Mouse (Mus musculus): ENCODE measurements around the gene Rabl6. TPM values are rescaled to one million over a fixed set of nuclear protein-coding genes. Genes with fewer than 3 reads are reported as not detected.
A peak's percentile ranks its signal among the peaks of the same experiment; 100 is the strongest.

Rabl6 gene
- polyA plus RNA-seq, 1 experiment from 2014 or later: 77.1 TPM

- no peaks in the 10 kb centered on the region for H3K9me3 ChIP-seq
- no peak for DNase-seq (ENCODE audit: low spot score)
- peaks cover 96% of the 10 kb centered on the region for H3K36me3 ChIP-seq (replicated peaks)
Observed at GRCm38 (mm10) chr2:25587290-25587689, 21.0 kb downstream of the Rabl6 start.

GRCm38 (mm10) chr2:25585601-25586000 lies 22.7 kb downstream of the Rabl6 start:
- Histone ChIP-seq H3K36me3 (replicated peaks) (peaks cover 79% of the 10 kb centered on the region), H3K9me3 (no peaks in the 10 kb centered on the region), H3K27me3 (replicated peaks; ENCODE audit: low read depth, poor library complexity, severe bottlenecking) (peaks cover 8% of the 10 kb centered on the region), H3K27ac (replicated peaks) (no peak overlapping the region), H3K4me1 (peaks cover 22% of the 10 kb centered on the region), H3K4me3 (no peak overlapping the region)
- DNase-seq (ENCODE audit: low spot score): no peak
- WGBS: 88% methylated on average over 3 of the region's 3 CpGs

More at GRCm38 (mm10) chr2:25587290-25587689, 21.0 kb downstream of the Rabl6 start:
- no peak overlapping the region for H3K27ac ChIP-seq (replicated peaks)
- H3K27me3 ChIP-seq (replicated peaks; ENCODE audit: low read depth, poor library complexity, severe bottlenecking): no peaks in the 10 kb centered on the region
- no peak overlapping the region for H3K4me3 ChIP-seq
- WGBS: 95% methylated on average over 8 of the region's 8 CpGs
- peaks cover 9% of the 10 kb centered on the region for H3K4me1 ChIP-seq

- Histone ChIP-seq H3K9me3 (no peaks in the 10 kb centered on the region), H3K4me1 (peaks cover 23% of the 10 kb centered on the region), H3K27ac (replicated peaks) (no peak overlapping the region), H3K4me3 (no peak overlapping the region), H3K36me3 (replicated peaks) (peaks cover 72% of the 10 kb centered on the region), H3K27me3 (replicated peaks; ENCODE audit: low read depth, poor library complexity, severe bottlenecking) (peaks cover 16% of the 10 kb centered on the region)
- 81% methylated on average over 4 of the region's 4 CpGs for WGBS
- no peak for DNase-seq (ENCODE audit: low spot score)
Observed at GRCm38 (mm10) chr2:25584856-25585255, 23.5 kb downstream of the Rabl6 start.

- Histone ChIP-seq H3K4me1 (peaks cover 30% of the 10 kb centered on the region), H3K27ac (replicated peaks) (no peak overlapping the region), H3K4me3 (no peak overlapping the region), H3K9me3 (no peaks in the 10 kb centered on the region), H3K36me3 (replicated peaks) (peaks cover 65% of the 10 kb centered on the region), H3K27me3 (replicated peaks; ENCODE audit: low read depth, poor library complexity, severe bottlenecking) (peaks cover 23% of the 10 kb centered on the region)
- DNase-seq (ENCODE audit: low spot score): no peak
- WGBS: 94% methylated on average over 3 of the region's 3 CpGs
Observed at GRCm38 (mm10) chr2:25584152-25584551, 24.2 kb downstream of the Rabl6 start.

GRCm38 (mm10) chr2:25583571-25583970 lies 24.8 kb downstream of the Rabl6 start:
- 60% methylated on average over 4 of the region's 4 CpGs for WGBS
- Histone ChIP-seq H3K4me3 (no peak overlapping the region), H3K27ac (replicated peaks) (no peak overlapping the region), H3K9me3 (no peaks in the 10 kb centered on the region), H3K36me3 (replicated peaks) (peaks cover 59% of the 10 kb centered on the region), H3K27me3 (replicated peaks; ENCODE audit: low read depth, poor library complexity, severe bottlenecking) (peaks cover 29% of the 10 kb centered on the region), H3K4me1 (peaks cover 36% of the 10 kb centered on the region)
- DNase-seq (ENCODE audit: low spot score): no peak

GRCm38 (mm10) chr2:25583120-25583481 lies 25.2 kb downstream of the Rabl6 start:
- WGBS: 87% methylated on average over 6 of the region's 6 CpGs
- no peak for DNase-seq (ENCODE audit: low spot score)
- H3K4me1 ChIP-seq: peaks cover 41% of the 10 kb centered on the region
- no peak overlapping the region for H3K27ac ChIP-seq (replicated peaks)
- peaks cover 33% of the 10 kb centered on the region for H3K27me3 ChIP-seq (replicated peaks; ENCODE audit: low read depth, poor library complexity, severe bottlenecking)
- H3K9me3 ChIP-seq: no peaks in the 10 kb centered on the region
- no peak overlapping the region for H3K4me3 ChIP-seq
- peaks cover 54% of the 10 kb centered on the region for H3K36me3 ChIP-seq (replicated peaks)

GRCm38 (mm10) chr2:25582466-25583119 lies 25.7 kb downstream of the Rabl6 start:
- Histone ChIP-seq H3K9me3 (no peaks in the 10 kb centered on the region), H3K27me3 (replicated peaks; ENCODE audit: low read depth, poor library complexity, severe bottlenecking) (peaks cover 39% of the 10 kb centered on the region), H3K4me1 (peaks cover 46% of the 10 kb centered on the region), H3K4me3 (no peak overlapping the region), H3K27ac (replicated peaks) (no peak overlapping the region), H3K36me3 (replicated peaks) (peaks cover 49% of the 10 kb centered on the region)
- DNase-seq (ENCODE audit: low spot score): peak; percentile 13
- WGBS: 62% methylated on average over 12 of the region's 12 CpGs

- DNase-seq (ENCODE audit: low spot score): no peak
- 42% methylated on average over 6 of the region's 6 CpGs for WGBS
- peak overlapping the region; percentile 51; the same call in 1 of the 2 replicates for H3K4me3 ChIP-seq
- no peak overlapping the region for H3K27ac ChIP-seq (replicated peaks)
- H3K27me3 ChIP-seq (replicated peaks; ENCODE audit: low read depth, poor library complexity, severe bottlenecking): peaks cover 45% of the 10 kb centered on the region
- H3K36me3 ChIP-seq (replicated peaks): peaks cover 42% of the 10 kb centered on the region
- no peaks in the 10 kb centered on the region for H3K9me3 ChIP-seq
- H3K4me1 ChIP-seq: peaks cover 53% of the 10 kb centered on the region
Observed at GRCm38 (mm10) chr2:25581901-25582301, 26.4 kb downstream of the Rabl6 start.

GRCm38 (mm10) chr2:25581294-25581864 lies 26.9 kb downstream of the Rabl6 start, which contains the start of gene Ajm1:
Gene Ajm1, minus strand, starts transcription at chr2:25581757.
- peak within 1 kb of the TSS; percentile 51 for H3K4me3 ChIP-seq
- peak; percentile 74 for DNase-seq (ENCODE audit: low spot score)
- H3K27me3 ChIP-seq (replicated peaks; ENCODE audit: low read depth, poor library complexity, severe bottlenecking): peaks cover 51% of the 10 kb centered on the region
- H3K4me1 ChIP-seq: peaks cover 57% of the 10 kb centered on the region
- H3K9me3 ChIP-seq: no peaks in the 10 kb centered on the region
- no peak within 1 kb of the TSS; the same call in 1 of the 2 replicates for H3K27ac ChIP-seq (replicated peaks)
- 7% methylated on average over 19 of the region's 19 CpGs for WGBS
- H3K36me3 ChIP-seq (replicated peaks): peaks cover 37% of the 10 kb centered on the region

- Histone ChIP-seq H3K4me3 (peak overlapping the region; percentile 11; the same call in 1 of the 2 replicates), H3K27me3 (replicated peaks; ENCODE audit: low read depth, poor library complexity, severe bottlenecking) (peaks cover 58% of the 10 kb centered on the region), H3K9me3 (no peaks in the 10 kb centered on the region), H3K36me3 (replicated peaks) (peaks cover 30% of the 10 kb centered on the region), H3K27ac (replicated peaks) (no peak overlapping the region), H3K4me1 (peaks cover 64% of the 10 kb centered on the region)
- WGBS: 53% methylated on average over 6 of the region's 6 CpGs
- no peak for DNase-seq (ENCODE audit: low spot score)
Observed at GRCm38 (mm10) chr2:25580621-25581101, 27.7 kb downstream of the Rabl6 start.

- Histone ChIP-seq H3K9me3 (no peaks in the 10 kb centered on the region), H3K27me3 (replicated peaks; ENCODE audit: low read depth, poor library complexity, severe bottlenecking) (peaks cover 62% of the 10 kb centered on the region), H3K27ac (replicated peaks) (no peak overlapping the region), H3K36me3 (replicated peaks) (peaks cover 22% of the 10 kb centered on the region), H3K4me3 (peak overlapping the region; percentile 51), H3K4me1 (peaks cover 70% of the 10 kb centered on the region)
- WGBS: 7% methylated on average over 27 of the region's 27 CpGs
- DNase-seq (ENCODE audit: low spot score): peak; percentile 51
Observed at GRCm38 (mm10) chr2:25579737-25580460, 28.4 kb downstream of the Rabl6 start.

- H3K27me3 ChIP-seq (replicated peaks; ENCODE audit: low read depth, poor library complexity, severe bottlenecking): peaks cover 62% of the 10 kb centered on the region
- H3K27ac ChIP-seq (replicated peaks): no peak overlapping the region; the same call in 1 of the 2 replicates
- DNase-seq (ENCODE audit: low spot score): peak; percentile 50
- WGBS: 4% methylated on average over 77 of the region's 77 CpGs
- H3K36me3 ChIP-seq (replicated peaks): peaks cover 14% of the 10 kb centered on the region
- H3K4me1 ChIP-seq: peaks cover 74% of the 10 kb centered on the region
- peak overlapping the region; percentile 51 for H3K4me3 ChIP-seq
- H3K9me3 ChIP-seq: no peaks in the 10 kb centered on the region
Observed at GRCm38 (mm10) chr2:25578796-25579736, 29.3 kb downstream of the Rabl6 start.

Measured in embryonic facial prominence, embryonic 10.5 days (tissue).